Mouse (Mus musculus) heart, embryonic 11.5 days (tissue): Measurements from ENCODE around the gene Col24a1. TPM values are rescaled to one million over a fixed set of nuclear protein-coding genes. Genes with fewer than 3 reads are reported as not detected.

ENCODE experiments used
- ATAC-seq: fragments of 200-750 bp; cut with Nextera tagmentation; replicated peaks from 2 replicates; pipeline ENCODE4 v1.8.0; 2017; ENCODE audit warnings: moderate library complexity; ENCODE audit not compliant: insufficient number of reproducible peaks, low FRiP score, low TSS enrichment
- H3K27ac ChIP-seq: fragments of 300-500 bp; sonication (generic); 2 replicates; pipeline ENCODE4 v1.5.1; 2014; ENCODE audit warnings: mild to moderate bottlenecking, low read depth, low read length
- H3K27me3 ChIP-seq: fragments of 300-500 bp; sonication (generic); 2 replicates; pipeline ENCODE4 v1.6.1; 2014; ENCODE audit warnings: mild to moderate bottlenecking, low read length, mixed read lengths; ENCODE audit not compliant: control insufficient read depth, insufficient read depth
- H3K36me3 ChIP-seq: fragments of 300-500 bp; sonication (generic); 2 replicates; pipeline ENCODE4 v1.6.1; 2014; ENCODE audit warnings: mild to moderate bottlenecking, low read length, moderate library complexity, mixed read lengths; ENCODE audit not compliant: control insufficient read depth, insufficient read depth
- H3K4me1 ChIP-seq: fragments of 300-500 bp; sonication (generic); 2 replicates; pipeline ENCODE4 v1.6.1; 2014; ENCODE audit warnings: low read length; ENCODE audit not compliant: control insufficient read depth, insufficient read depth
- H3K4me2 ChIP-seq: fragments of 300-500 bp; sonication (generic); 2 replicates; pipeline ENCODE4 v1.6.1; 2014; ENCODE audit warnings: mild to moderate bottlenecking, moderate library complexity
- H3K4me3 ChIP-seq: fragments of 300-500 bp; sonication (generic); 2 replicates; pipeline ENCODE4 v1.5.1; 2014; ENCODE audit warnings: low read depth, low read length
- H3K9ac ChIP-seq: fragments of 300-500 bp; sonication (generic); 2 replicates; pipeline ENCODE4 v1.6.1; 2014; ENCODE audit warnings: mild to moderate bottlenecking, low read depth, low read length, moderate library complexity
- H3K9me3 ChIP-seq: fragments of 300-500 bp; sonication (generic); replicated peaks from 2 replicates; pipeline ENCODE4 v1.6.1; 2016; ENCODE audit warnings: low read length; ENCODE audit not compliant: control insufficient read depth
- WGBS: fragments of 180-500 bp; shearing (Covaris S2); extraction: QIAGEN DNeasy Blood & Tissue Kit; methylation state at CpG from one replicate; pipeline ENCODE4 v1.1.7; 2014; ENCODE audit not compliant: insufficient replicate concordance; 5-methylcytosine and 5-hydroxymethylcytosine counted together
- polyA plus RNA-seq: library from polyadenylated mRNA; unstranded; fragments of >200 nt; fragmentation: Nextera tagmentation; extraction: Ambion mirVana; gene quantifications from 2 replicates; pipeline ENCODE4 v1.2.1, GENCODE M21; 2014

Gene Col24a1
- polyA plus RNA-seq, 1 experiment from 2014 or later: 0.36 TPM

- Histone ChIP-seq H3K9me3 (no peaks in the 10 kb centered on the region), H3K4me2 (no peak overlapping the region), H3K27ac (no peak overlapping the region), H3K9ac (no peak overlapping the region), H3K27me3 (no peaks in the 10 kb centered on the region), H3K36me3 (no peaks in the 10 kb centered on the region), H3K4me3 (no peak overlapping the region), H3K4me1 (no peaks in the 10 kb centered on the region)
- WGBS: 75% methylated on average over 3 of the region's 3 CpGs
- ATAC-seq: no peak
These were observed 84.0 kb downstream of the Col24a1 start for GRCm38 (mm10) chr3:145376298-145376697.

- Histone ChIP-seq H3K36me3 (no peaks in the 10 kb centered on the region), H3K9ac (no peak overlapping the region), H3K9me3 (no peaks in the 10 kb centered on the region), H3K27ac (no peak overlapping the region), H3K4me2 (no peak overlapping the region), H3K4me1 (no peaks in the 10 kb centered on the region), H3K4me3 (no peak overlapping the region), H3K27me3 (no peaks in the 10 kb centered on the region)
- WGBS: 80% methylated on average over 13 of the region's 13 CpGs
- no peak for ATAC-seq
These were observed 90.8 kb downstream of the Col24a1 start for GRCm38 (mm10) chr3:145383095-145383494.

GRCm38 (mm10) chr3:145386434-145386833, 94.2 kb downstream of the Col24a1 start:
- H3K27me3 ChIP-seq: no peaks in the 10 kb centered on the region
- no peaks in the 10 kb centered on the region for H3K36me3 ChIP-seq
- no peak overlapping the region for H3K27ac ChIP-seq
- H3K9me3 ChIP-seq: no peaks in the 10 kb centered on the region
- no peak overlapping the region for H3K4me2 ChIP-seq
- no peak overlapping the region for H3K4me3 ChIP-seq
- no peaks in the 10 kb centered on the region for H3K4me1 ChIP-seq
- ATAC-seq: no peak
- H3K9ac ChIP-seq: no peak overlapping the region

- H3K4me1 ChIP-seq: no peaks in the 10 kb centered on the region
- H3K9me3 ChIP-seq: no peaks in the 10 kb centered on the region
- H3K36me3 ChIP-seq: no peaks in the 10 kb centered on the region
- H3K9ac ChIP-seq: no peak overlapping the region
- no peak overlapping the region for H3K4me2 ChIP-seq
- no peak for ATAC-seq
- no peak overlapping the region for H3K27ac ChIP-seq
- no peaks in the 10 kb centered on the region for H3K27me3 ChIP-seq
- 82% methylated on average over 4 of the region's 4 CpGs for WGBS
- no peak overlapping the region for H3K4me3 ChIP-seq
These were observed 98.4 kb downstream of the Col24a1 start for GRCm38 (mm10) chr3:145390681-145391080.

GRCm38 (mm10) chr3:145391986-145392659, 99.9 kb downstream of the Col24a1 start:
- Histone ChIP-seq H3K36me3 (no peaks in the 10 kb centered on the region), H3K27me3 (no peaks in the 10 kb centered on the region), H3K27ac (no peak overlapping the region), H3K4me3 (no peak overlapping the region), H3K9me3 (no peaks in the 10 kb centered on the region), H3K9ac (no peak overlapping the region), H3K4me2 (no peak overlapping the region), H3K4me1 (no peaks in the 10 kb centered on the region)
- no peak for ATAC-seq
- WGBS: 80% methylated on average over 19 of the region's 19 CpGs

- no peak overlapping the region for H3K9ac ChIP-seq
- 84% methylated on average over 3 of the region's 3 CpGs for WGBS
- no peaks in the 10 kb centered on the region for H3K9me3 ChIP-seq
- H3K4me1 ChIP-seq: no peaks in the 10 kb centered on the region
- H3K27me3 ChIP-seq: no peaks in the 10 kb centered on the region
- no peak for ATAC-seq
- no peak overlapping the region for H3K4me2 ChIP-seq
- no peak overlapping the region for H3K4me3 ChIP-seq
- H3K36me3 ChIP-seq: no peaks in the 10 kb centered on the region
- no peak overlapping the region for H3K27ac ChIP-seq
These were observed 106.9 kb downstream of the Col24a1 start for GRCm38 (mm10) chr3:145399173-145399572.

GRCm38 (mm10) chr3:145402257-145402656, 110.0 kb downstream of the Col24a1 start:
- no peaks in the 10 kb centered on the region for H3K27me3 ChIP-seq

GRCm38 (mm10) chr3:145402994-145403393, 110.7 kb downstream of the Col24a1 start:
- no peak overlapping the region for H3K4me2 ChIP-seq
- H3K27ac ChIP-seq: no peak overlapping the region
- no peak overlapping the region for H3K4me3 ChIP-seq
- 81% methylated on average over 6 of the region's 6 CpGs for WGBS
- H3K9me3 ChIP-seq: no peaks in the 10 kb centered on the region
- no peak overlapping the region for H3K9ac ChIP-seq
- H3K27me3 ChIP-seq: no peaks in the 10 kb centered on the region
- H3K4me1 ChIP-seq: no peaks in the 10 kb centered on the region
- no peak for ATAC-seq
- H3K36me3 ChIP-seq: no peaks in the 10 kb centered on the region

More at GRCm38 (mm10) chr3:145402257-145402656, 110.0 kb downstream of the Col24a1 start:
- no peak overlapping the region for H3K4me3 ChIP-seq
- no peaks in the 10 kb centered on the region for H3K9me3 ChIP-seq
- no peak overlapping the region for H3K27ac ChIP-seq
- no peak for ATAC-seq
- no peak overlapping the region for H3K9ac ChIP-seq
- H3K36me3 ChIP-seq: no peaks in the 10 kb centered on the region
- no peak overlapping the region for H3K4me2 ChIP-seq
- H3K4me1 ChIP-seq: no peaks in the 10 kb centered on the region
- WGBS: 84% methylated on average over 10 of the region's 10 CpGs

- WGBS: 68% methylated on average over 3 of the region's 3 CpGs
- H3K27me3 ChIP-seq: no peaks in the 10 kb centered on the region
These were observed 115.8 kb downstream of the Col24a1 start for GRCm38 (mm10) chr3:145408045-145408444.

More at GRCm38 (mm10) chr3:145408045-145408444, 115.8 kb downstream of the Col24a1 start:
- H3K27ac ChIP-seq: no peak overlapping the region
- no peaks in the 10 kb centered on the region for H3K9me3 ChIP-seq
- no peak overlapping the region for H3K9ac ChIP-seq
- H3K4me2 ChIP-seq: no peak overlapping the region
- no peak overlapping the region for H3K4me3 ChIP-seq
- H3K36me3 ChIP-seq: no peaks in the 10 kb centered on the region
- no peaks in the 10 kb centered on the region for H3K4me1 ChIP-seq
- no peak for ATAC-seq
